Mouse (Mus musculus) v-Abl transformed pro-B cells (cell line): ENCODE measurements around the gene Ncoa7.

Source experiments
- in situ Hi-C, 2 experiments: fragments of 400-800 bp; cut with MboI; formaldehyde crosslinking; loops; one replicate each; pipeline ENCODE4 v1.15.1; 2025; ENCODE audit not compliant: unreplicated experiment in 2 of 2

The Ncoa7 gene

DNA sequence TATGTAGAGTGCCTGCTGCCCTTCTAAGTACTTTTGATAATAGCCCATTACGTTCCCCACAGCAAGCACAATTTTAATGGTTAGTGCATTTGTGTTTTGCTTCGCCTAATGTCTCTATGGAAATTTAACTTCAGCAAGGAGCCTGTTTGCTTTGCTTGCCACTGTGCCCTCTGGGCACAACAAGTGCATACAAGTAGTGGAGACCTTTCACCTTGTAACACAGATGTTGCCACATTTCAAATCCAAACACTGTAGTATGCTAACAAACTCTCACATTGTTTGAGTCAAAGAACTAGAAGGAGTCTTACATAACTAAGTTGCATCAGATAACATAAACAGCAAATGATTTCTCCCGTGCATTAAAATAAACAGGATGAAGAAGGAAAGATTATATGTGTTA, 50.6 kb downstream of the Ncoa7 start:
- in situ Hi-C loops, result no loop called here

DNA sequence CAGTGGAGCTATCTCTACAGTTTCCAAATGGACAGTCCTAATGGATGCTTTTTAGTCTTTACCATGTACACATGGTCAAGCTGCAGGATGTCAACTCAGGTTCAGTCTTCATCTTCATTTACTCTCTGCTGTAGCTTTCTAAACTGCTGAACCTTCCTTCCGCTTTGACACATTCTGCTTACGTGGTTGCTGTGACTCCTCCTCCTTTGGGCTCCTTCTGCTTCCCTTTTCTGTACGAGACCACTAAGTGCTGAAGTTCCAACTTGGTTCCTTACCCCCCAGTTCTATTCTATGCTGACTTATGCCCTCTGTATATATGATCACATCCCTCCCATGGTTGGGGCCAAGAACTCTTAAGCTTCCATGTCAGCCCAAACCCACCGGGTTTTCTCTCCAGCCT, 51.5 kb downstream of the Ncoa7 start:
- in situ Hi-C loops, result no loop called here

DNA sequence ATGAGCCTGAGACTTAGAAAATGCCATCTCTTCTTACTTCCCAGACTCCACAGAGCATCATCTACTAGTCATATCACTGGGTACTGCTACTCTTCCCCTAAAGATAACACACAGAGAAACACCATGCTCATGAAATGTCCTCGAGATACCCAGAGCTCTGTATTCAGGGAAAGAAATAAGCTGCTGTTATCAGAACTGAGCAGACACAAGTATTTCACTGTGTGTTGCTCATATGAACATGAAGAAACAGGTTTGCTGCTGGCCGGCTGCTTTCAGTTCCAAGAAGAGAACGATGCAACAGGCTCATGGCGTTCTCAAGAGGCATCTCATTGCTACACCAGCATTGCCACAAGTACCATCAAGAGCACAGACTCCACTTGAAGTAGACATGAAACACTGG, 53.3 kb downstream of the Ncoa7 start:
- in situ Hi-C loops, result no loop called here

DNA sequence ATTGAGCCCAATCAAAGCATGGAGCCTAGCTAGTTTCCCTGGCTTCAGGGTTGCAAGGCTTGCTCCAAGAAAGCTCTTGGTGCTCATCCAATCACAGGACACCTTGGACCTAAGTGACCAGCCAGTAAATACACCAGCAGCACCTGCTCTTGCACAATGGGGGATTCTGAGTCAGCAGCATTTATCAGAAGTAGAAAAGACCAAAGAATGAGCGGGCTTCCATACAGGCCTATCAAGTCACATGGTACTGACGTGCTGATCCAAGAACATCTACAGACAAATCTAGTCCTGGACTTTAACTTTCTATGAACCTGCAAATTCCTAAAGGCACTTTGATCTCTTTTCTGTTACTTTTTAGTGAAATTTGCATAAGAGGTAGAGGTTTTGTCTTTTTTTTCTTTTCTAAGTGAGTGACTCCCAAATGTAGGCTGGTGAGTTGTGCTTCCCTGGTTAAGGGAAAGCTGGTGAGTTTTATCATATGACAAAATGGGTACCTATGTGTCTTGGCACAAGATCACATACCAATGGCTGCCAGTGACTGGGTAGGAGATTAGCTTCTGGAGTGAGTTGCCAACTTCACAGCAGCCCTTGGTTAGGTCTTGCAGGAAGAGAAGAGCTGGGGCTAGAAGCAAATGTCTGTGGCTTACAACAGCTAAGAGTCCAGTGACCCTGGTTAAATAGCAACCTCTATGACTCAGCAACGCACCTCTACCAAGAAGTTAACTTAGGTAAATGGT, 57.7 kb downstream of the Ncoa7 start:
- in situ Hi-C loops, result no loop called here

DNA sequence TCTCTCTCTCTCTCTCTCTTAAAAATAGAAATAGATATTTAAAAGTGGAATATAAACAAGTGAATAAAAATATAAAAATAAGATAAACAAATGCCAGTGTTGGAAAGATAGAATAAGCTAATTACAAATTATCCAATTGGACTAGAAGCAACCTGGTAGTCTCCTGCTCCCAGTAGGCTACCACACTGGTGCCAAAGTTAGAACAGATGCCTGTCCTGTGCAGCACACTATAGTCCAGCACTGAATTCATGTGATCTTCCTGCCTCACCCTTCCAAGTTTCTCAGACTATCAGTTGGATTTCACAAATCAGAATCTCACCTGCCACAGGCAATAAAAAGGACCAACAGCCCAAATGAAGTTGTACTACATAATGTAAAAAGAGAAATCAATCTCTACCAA, 59.9 kb downstream of the Ncoa7 start:
- in situ Hi-C loops, result no loop called here

DNA sequence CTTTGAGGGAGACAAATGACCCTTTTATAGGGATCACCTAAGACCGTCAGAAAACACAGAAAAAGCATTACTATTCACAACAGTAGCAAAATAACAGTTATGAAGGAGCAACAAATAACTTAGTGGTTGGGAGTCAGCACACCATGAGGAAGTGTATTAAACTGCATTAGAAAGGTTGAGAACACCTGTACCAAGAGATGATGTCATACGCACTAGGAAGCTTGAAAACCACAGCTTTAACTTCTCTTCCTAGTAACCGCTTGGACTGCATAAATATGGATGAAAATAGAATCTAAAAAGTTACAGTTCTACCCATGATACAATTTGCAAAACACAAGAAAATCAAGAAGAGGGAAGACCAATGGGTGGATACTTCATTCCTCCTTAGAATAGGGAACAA, 64.7 kb downstream of the Ncoa7 start:
- in situ Hi-C loops, result loop anchor here in 1 of 2 experiments (5.0 kb wide), 1 partner anchor 69 kb away; no protein-coding TSS in a partner anchor

DNA sequence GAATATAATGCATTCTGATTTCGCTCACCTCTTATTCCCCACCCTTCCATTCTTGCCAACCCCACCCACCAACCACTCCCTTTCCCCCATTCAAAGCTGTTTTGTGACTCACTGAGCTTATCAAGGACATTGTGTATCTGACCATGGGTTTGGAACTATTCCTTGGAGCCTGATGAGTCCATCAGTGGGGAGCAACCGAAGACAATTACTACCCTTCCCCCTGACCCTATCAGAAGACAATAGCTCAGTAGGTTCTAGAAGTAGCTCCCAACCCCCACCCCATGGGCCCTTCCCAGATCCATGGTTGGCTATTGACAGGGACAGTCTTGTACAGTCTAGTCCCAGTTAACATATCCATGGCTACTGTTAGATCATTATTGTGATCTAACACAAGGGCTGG, 65.8 kb downstream of the Ncoa7 start:
- in situ Hi-C loops, result loop anchor here in 1 of 2 experiments (5.0 kb wide), 1 partner anchor 70 kb away; no protein-coding TSS in a partner anchor

DNA sequence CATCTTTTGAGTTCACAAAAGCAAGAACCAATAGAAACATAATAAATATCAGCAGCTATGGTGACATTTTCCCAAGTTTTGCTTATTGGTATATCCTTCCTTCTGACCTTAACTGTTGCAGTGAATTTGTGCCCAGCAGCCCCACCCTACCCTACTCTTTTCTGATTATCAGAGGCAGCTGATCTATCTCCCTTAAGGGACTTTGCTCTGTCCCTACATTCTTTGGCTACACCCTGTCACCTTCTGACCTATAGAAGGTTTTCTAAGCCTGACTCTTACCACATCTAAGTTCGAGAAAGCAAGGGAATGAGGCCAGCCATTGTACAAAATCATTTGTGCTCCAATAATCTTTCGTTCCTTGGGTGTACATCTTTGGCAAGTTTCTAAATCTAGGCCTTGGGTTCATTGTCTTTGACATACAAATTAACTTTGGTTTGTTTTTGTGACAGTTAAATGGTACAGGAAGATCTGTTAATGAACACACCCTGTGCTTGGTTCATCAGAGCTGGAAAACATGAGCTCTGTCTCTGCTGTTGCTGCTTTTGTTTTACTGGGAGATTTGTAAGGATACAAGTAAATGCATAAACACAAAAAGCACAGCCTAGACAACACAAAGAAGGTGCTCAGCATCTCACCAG, 69.9 kb downstream of the Ncoa7 start:
- in situ Hi-C loops, result no loop called here

DNA sequence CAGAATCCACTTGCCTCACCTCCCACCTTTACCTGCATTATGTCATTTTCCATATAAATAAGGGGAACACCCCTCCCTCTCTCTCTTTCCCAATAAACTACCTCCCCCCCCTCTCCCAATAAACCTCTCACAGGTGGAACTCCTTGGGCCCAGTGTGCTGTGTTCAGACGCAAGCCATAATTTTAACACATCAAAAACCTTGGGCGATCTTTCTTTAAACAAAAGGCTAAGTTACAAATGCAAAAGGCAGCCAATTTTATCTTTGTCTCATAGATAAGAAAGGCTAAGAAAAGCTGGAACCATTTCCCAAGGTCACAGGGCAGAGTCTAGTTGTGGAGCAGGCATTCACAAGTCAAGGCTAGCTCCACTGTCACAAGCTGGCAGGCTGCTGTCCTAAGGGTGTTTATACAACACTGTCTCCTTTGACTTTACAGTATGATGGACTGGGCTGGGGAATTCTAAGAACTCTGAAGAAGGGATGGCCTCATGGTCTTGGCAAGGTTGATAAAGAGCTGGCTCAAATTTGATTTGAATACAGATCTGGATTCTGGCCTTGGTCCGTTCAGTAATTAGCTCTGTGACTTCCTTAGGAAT, 71.7 kb downstream of the Ncoa7 start:
- in situ Hi-C loops, result no loop called here

DNA sequence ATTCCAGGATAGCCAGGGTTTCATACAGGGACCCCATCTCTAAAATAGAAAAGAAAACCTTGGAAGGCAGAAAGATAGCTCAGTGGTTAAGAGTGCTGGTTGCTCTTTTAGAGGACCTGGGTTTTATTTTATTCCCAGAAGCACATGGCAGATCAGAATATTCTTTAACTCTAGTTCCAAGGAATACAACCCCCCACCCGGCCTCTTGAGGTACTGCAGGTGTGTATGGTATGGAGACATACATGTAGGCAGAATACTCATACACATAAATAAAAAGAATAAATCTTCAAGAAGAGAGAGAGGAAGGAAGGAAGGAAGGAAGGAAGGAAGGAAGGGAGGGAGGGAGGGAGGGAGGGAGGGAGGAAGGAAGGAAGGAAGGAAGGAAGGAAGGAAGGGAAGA, 72.3 kb downstream of the Ncoa7 start:
- in situ Hi-C loops, result no loop called here

DNA sequence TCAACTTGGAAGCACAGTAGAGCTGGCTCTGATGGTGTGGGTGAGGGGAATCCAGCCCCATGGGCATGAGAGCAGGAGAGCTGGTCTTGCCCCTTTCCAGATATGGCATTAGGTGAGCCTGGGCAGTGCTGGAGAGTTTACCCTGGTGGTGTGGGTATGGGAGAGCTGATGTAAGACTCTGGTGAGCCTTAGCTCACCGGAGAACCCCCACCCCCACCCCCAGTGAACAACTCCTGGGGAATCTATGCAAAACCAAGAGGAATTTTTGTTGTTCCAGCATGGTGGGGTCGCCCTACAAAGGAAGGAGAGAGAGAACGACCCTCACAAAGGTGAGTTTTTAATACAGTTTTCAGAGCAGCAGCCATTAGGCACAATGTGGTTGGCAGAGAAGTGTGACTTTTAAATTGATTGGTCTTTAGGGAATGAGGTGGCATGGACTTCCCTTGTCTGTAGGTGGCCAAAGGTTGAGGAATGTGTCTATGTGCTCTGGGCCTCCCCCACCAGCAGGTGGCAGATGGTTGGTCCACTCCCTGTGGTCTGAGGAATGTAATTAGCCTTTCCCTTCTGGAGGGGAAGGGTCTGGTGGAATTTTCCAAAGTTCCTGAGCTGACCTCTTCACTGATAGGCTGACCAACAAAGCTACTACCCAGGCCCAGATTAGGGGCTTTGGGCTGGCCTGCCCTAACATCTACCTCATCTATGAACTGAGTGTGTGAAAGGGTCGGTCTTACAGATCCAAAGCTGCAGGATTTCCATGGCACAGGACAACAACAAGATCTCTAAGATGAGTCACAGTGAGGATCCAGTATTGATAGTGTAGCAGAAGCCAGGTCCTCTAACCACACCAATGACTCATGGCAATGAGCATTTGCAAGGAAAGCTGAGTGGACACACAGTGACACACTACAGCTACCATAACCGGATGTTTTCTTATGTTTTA, 73.7 kb downstream of the Ncoa7 start:
- in situ Hi-C loops, result no loop called here

DNA sequence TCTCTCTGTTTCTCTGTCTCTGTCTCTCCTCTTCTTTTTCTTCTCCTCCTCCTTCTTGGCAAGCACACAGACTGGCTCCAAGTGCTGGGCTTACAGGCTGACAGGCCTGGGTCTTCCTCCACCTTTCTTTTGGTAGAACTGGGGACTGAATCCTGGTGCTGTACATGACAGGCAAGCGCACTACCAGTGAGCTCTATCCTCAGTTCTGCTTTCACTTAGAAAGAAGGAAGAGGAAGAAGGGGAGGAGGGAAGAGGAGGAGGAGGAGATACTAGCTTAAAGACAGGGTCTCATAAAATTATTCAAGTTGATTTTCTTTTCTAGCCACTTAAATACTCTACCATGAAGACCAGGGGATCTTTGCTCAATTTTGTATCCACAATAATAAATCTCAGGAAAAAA, 80.1 kb downstream of the Ncoa7 start:
- in situ Hi-C loops, result no loop called here

DNA sequence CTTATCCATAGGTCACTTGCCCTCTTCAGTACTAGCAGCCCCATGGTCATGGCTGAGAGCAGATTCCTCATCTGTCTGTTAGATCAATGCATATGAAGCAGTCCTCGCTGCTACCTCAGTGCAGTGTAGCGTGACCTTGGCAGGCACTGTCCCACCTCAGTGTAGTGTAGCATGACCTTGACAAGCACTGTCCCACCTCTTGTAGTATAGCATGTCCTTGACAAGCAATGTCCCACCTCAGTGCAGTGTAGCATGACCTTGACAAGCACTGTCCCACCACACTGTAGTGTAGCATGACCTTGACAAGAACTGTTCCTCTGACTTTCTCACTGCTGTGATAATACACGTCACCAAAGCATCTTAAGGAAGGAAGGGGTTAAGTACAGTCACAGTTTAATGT, 82.6 kb downstream of the Ncoa7 start:
- in situ Hi-C loops, result no loop called here

DNA sequence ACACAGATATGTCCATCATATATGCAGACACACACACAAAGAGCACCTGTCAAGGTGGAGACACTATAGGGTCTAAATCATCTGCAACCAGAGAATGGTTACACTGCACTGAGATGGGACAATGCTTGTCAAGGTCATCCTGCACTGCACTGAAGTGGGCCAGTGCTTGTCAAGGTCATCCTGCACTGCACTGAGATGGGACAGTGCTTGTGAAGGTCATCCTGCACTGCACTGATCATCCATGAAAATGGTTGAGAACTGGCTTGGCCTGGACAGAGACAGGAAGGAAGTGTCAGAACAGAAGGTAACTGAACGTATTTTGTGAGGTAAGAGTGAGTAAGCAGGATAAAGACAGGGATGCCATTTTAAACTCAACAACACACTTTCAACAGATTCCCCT, 83.2 kb downstream of the Ncoa7 start:
- in situ Hi-C loops, result loop anchor here in 1 of 2 experiments (5.0 kb wide), 2 partner anchors 87 to 103 kb away; no protein-coding TSS in a partner anchor

DNA sequence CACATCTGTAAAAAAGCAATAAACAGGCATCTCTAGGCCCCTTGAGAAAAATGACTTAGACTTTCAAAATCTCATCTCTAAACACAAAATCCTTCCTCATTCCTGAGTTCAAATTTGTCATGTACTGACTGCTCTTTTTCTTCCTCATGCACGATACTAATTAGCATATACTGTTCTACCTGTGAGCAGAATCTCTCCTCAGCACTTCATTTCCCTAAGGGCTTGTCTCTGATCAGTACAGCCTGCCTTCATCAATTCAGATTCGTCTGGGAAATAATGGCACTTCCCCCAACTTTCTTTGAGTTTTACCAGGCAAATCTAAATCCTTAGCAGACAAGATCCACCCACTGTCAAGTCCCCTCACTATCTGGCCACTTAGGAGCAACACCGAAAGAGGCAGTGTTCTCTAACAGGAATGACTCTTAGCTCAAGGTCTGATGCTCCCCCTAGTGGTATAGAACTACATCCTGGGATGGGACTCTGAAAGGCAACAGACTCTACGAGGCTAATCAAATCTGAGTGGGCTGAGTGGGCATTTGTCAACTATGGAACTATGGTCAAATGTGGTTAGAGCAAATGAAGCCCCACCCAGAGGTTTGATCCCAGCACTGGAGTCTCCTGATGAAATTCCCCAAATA, 84.3 kb downstream of the Ncoa7 start:
- in situ Hi-C loops, result loop anchor here in 1 of 2 experiments (5.0 kb wide), 2 partner anchors 88 to 102 kb away; no protein-coding TSS in a partner anchor

DNA sequence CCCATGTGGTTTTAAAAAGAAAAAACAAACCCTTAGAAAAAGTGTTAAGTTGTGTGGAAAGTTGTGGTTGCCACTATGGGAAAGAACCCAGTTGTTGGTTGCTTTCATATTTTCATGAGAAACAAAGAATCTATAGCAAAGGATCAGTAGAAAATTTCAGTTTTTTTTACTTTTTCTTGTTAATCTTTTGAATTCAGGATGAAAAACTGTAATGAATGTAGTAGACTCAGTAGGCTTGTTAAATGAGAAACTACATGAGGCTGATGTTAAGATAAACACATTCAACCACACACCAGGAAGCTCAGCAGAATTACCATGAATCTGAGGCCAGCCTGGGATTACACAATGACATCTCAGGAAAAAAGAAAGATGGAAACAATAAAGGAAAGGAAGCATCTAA, 87.0 kb downstream of the Ncoa7 start:
- in situ Hi-C loops, result loop anchor here in 1 of 2 experiments (5.0 kb wide), 2 partner anchors 91 to 99 kb away; no protein-coding TSS in a partner anchor

DNA sequence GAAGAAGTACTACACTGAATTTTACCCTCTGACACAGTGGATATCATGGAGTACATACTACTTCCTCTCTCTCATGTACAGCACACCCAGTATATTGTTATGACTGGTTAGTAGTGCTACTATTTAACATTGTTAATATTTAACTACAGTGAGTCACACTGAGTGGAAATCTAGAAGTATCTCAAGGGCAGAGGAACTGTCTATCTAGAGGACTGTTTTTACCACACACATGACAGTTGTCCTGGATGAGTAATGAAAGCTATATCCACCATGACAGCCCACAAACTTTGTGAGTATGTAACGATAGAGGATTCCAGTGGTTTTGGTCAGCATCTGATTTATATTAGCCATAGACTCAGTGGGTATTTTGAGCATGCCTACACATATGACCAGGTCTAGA, 90.6 kb downstream of the Ncoa7 start:
- in situ Hi-C loops, result no loop called here

DNA sequence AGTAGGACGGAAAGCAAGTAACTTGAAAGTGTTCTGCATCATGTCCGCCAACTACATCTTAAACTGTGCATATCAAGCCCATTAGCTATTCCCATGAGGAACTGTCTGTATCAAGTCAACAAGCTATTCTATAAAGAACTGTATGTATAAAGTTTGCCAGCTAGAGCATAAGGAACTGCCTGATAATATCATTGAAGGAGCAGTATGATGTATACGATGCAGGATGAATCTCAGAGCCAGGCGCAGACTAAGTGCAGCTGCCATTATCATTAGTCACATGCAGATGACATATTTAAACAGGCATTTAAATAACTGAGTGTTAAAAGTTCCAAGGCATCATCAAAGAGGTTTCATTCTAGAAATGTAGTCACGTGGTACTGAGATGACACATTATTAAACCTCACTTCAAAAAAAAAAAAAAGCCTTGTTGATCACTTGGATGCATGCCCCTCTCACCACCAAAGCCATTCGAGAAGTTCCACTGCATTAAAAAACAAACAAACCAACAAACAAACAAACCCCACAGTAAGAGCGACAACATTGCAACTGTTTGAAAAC, 93.2 kb downstream of the Ncoa7 start:
- in situ Hi-C loops, result no loop called here

DNA sequence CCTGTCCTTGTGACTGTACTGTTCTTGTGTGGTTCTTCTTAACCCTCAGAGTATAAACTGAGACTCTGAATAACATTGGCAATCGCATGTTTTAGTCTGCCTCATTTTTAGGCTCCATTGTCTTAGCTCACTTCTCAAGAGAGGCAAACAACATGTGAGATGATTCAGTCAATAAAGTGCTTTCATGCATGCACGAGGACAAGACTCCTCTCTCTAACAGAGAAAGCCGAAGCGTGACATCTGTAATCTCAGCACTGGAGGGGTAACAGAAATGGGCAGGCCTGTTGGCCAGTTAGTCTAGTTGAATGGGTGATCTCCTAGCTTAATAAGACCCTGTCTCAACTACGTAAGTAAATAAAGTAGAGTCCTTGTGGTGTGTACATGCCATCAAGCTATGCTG, 95.1 kb downstream of the Ncoa7 start:
- in situ Hi-C loops, result no loop called here

DNA sequence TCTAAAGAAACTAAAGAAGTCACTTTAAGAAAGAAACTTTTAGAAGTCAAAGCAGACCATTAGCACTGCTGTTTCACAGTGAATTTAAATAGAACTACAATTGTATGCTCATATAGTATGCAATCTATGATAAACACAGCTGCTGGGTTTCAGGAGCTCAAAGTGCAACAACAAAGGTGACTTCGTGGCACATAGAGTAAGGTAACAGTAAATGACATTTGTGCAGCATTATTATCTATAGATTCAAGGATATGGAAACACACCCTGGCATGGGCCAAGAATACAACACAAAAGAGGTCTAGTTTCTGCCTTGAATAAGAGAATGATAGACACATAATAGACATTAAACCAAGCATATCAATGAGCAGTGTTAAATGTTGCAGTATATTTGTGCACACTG, 100.5 kb downstream of the Ncoa7 start:
- in situ Hi-C loops, result no loop called here
